Mouse (Mus musculus) cerebellum, adult 11 months (tissue): ENCODE measurements at regions not wholly inside any gene's neighbourhood (a gene's known extent, or its start where the extent isn't known, plus 50 kb on each side); places are given as distances from the start of the nearest gene placed in this dataset.

Experiments used
- DNase-seq: peaks from one replicate; pipeline ENCODE4 v3.0.0; 2022

DNA sequence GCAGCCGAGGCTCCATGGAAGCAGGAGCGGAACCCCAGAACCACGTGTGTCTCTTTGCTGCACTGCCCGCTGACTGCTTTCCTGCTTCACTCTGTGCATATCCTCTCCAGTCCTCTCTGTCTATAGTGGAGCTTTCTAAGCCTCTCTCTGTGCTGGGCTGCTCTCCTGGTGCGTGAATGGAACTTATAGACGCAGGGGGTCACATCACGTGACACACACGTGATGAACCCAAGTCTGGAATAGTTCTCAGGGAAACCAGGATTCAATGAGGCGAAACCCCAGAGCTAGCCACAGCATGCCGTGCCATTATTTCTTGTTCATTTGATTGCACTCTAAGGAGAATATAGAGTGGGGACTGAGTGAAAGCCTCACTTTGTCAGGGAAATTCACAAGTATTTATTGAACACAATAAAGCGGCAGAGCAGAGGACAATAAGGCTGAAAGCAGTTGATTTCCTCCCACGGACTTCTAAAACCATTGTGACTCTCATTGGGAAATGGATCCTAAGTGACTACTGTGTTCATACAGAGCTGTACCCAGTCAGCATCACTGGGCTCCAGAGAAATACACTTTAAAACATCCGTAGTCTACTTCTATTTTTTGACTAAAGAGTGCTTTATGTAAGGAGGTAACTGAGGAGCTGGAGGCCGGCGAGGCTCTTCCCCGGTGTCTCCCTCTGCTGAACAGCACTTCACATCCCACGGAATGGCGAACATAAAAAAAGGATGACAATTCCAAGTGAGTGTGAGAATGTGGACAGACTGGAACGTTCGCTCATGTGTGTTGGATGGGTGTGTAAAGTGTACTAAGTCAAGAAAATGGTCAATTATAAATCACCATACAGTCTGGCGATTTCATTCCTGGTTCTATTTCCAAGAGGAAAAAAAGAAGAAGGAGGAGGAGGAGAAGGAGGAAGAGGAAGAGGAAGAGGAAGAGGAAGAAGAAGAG, 116.5 kb upstream of the Cpsf6 start:
- no peak for DNase-seq

DNA sequence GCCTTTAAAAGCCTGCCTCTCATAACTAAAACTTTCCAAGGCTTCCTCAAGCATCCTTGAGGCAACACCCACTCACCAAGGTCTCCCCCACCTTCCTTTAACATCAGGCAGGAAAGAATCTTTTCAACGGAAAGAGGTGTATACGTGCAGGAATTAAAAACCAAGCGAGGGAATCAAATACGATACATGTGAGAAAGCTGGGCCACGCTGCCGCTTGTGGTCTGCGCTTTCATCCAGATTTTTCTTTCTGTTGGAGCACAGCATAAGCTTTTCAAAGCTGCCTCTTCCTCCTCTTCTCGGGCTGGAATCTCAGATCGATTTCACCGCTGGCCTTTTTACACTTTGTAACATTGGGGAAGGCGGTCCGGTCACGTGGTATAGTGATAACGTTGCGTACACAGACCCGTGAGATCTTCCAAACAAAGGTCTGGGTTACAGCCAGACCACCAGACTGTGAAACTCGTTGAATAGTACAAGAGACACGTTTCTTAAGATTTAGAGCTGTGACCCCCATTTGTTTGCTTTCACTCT, 114.4 kb upstream of the Cpsf6 start:
- no peak for DNase-seq

DNA sequence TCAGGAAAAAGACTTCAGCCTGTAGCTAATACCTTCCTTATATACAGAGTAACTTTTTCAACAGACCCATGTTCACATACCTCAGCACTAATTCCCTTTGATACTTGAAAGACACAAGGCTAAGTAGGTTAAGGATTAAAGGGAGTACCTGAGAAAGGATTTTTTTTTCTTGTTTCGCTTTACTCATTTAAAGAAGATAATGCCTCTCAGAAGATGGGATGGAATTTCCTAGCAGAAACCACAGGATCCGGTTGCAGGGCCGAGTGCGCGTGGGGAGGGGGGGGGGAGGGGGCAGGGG, 114.0 kb upstream of the Cpsf6 start:
- DNase-seq = no peak

DNA sequence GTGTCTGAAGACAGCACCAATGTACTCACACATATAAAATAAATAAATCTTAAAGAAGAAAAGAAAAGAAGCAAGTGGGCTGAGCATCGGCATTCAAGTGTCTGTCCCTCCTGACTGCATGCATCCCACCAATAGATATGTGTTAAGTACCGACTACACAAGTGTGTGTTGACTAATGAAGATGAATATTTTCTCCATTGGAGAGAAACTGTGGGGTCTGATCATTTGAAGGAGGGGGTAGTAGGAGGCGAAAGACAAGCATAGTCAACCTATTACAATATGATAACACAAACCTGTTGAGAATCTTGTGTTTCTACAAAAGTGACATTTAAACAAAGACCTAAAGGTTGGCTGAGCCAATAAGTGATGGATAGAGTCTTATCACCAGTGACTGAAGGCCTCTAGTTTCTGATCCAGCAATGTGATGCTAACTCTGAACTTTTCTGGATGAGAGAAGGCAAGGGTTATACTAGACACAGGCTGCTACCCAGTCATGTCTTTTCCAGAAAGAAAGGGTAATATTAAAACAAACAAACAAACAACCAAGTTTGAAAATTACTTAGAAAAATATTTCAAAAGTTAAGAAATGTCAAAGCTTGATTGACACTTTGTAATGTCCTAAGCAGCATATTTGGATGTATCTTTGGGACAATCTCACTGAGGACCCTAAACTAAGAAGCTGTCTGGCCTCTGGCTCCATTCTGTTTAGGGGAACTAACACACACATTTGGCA, 113.4 kb upstream of the Cpsf6 start:
- DNase-seq = no peak

DNA sequence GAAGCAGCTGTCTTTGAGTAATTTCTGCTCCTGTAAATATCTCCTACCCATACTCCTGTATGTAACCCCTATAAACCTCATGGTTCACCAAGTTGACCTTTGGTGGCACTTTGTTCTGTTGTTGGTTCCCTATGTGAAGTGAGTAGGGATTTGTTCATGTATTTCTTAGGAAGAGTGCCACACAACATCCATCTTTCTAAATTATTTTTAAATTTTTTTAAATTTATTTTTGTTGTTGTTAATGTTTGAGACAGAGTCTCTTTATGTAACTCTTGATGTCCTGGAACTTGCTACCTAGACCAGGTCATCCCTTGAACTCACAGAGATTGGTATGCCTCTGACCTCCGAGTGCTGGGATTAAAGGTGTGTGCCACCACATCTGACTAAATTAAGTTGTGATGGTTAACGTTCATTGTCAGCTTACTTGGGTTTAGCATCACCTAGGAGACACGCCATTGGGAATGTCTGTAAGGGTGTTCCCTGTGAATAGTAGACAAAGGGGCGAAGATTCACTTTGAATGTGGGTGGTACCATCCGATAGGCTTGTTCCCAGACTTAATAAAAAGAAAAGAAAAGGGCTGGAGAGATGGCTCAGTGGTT, 112.7 kb upstream of the Cpsf6 start:
- no peak for DNase-seq

DNA sequence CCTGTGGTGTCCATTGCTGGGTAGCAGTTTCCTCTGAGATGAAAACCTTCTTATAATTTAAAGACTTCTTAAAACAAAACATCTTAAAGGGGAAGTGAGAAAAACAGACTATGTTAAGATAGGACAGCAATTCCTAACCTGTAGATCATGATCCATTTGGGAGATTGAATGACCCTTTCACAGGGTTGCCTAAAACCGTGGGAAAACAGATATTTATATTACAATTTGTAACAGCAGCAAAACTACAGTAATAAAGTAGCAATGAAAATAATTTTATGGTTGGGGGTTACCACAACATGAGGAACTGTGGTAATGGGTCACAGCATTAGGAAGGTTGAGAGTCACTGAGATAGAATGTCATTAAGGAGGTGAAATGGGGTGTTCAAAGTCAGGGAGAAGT, 111.9 kb upstream of the Cpsf6 start:
- no peak for DNase-seq

DNA sequence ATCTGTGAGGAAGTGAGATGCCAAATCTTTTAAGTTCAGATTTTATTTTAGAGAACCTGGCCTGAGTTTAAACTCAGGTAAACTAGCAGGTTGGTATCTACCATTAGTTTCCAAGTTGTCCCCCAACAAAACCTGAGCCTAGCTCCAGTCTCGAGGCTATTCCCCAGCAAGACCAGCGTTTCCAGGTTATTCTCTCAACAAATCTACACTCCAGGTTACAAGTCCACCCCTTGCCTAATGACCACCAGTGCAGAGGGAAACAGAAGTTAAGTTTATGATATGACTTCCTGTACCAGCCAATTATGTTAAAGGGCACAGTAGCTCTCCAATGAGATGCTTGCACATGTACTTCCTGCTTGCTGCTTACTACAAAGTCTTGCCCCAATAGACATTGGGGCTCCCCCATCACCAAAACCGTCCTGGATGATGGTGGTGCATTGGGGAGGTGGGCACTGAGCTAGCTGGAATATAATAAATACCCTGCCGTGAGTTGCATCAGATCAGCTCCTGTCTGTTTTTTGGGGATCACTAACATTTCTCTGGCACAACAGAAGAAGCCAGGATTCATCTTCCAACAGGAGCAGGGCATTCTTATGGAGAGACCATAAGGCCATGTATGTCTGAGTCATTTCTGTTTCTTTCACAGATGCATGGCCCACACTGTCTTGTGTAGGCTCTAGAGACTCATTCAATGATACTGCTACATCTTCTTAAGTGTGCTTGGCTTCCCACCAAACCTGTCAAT, 111.2 kb upstream of the Cpsf6 start:
- no peak for DNase-seq

DNA sequence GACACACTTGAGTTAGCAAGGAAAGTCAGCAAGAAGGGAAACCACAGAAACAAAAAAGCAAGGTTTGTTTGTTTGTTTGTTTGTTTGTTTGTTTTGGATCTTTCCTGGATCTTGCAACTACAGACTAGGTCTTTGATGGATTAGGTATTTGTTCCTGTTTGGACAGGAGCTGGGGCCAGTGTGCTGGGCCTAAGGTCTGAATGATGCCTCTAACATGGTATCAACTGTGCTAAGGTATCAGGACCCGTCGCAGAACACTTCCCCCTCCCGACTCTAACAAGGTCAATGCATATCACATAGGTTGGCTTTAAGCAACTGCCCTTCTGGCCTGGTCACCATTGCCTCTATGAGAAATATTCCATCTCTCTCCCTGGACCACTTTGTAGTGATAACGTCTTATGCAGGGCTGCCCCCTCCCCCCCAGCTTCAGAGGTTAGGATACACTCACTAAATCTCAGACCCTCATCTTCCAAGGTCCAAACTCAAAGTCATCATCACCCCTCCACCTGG, 103.3 kb upstream of the Cpsf6 start:
- DNase-seq = no peak

DNA sequence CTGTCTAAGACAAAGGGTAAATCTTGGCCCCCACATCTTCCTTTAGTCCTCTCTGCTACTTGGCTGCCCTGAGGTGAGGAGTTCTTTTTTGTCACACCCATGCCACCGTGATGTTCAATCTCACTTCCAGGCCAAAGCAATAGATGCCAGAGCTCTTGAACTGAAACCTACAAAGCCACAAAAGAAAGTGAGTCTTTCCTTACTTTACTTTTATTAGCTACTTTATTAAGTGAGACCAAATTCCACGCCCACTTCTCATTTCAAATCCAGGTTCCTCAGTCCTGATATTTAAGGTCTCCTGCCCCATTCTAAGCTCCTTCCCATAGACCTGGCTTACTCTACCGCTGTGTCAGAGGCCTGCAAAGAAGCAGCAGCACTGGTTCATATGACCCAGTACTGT, 102.5 kb upstream of the Cpsf6 start:
- DNase-seq = no peak

DNA sequence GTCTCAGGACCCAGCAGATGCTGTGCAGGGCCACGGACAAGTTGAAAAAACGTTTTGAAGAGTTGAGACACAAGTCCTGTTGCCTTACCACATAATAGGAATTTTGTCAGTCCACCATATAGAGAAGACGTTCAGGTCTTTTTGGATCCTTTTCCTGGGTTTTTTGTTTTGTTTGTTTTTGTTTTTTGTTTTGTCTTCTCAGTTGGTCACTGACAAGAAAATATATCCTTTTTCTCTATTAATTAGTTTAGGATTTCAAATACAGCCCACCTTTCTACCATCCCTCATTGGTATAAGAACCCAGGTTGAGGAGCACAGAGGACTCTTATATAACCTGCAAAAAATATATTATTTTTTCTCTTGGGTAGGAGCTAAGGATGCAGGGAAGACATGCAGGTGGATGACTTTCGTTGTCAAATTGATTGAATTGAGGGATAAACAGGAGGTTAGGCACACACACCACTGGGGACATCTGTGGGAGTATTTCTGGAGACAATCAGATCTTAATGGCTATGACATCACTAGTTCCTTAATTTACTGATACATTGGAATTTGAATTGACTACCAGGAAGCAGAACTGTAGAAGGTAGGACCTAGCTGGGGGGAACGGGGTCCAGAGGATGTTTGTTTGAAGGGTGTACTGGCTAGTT, 101.7 kb upstream of the Cpsf6 start:
- no peak for DNase-seq

DNA sequence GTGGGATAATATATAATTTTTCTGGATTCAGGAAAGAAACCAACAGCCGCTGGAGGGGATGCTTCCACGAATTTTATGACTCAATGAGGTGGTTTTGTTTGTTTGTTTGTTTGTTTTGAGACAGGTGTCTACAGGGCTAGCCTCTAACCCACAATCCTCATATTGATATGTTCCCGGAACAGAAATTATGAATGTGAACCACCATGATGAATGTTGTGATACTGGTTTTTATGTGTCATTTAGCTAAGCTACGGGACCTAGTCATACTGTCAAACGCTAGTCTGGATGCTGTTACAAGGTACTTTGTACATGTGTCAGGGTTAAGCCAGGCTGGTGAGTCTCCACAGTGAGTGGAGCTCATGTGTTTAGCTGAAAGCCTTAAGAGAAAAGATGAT, 100.6 kb upstream of the Cpsf6 start:
- DNase-seq = no peak

DNA sequence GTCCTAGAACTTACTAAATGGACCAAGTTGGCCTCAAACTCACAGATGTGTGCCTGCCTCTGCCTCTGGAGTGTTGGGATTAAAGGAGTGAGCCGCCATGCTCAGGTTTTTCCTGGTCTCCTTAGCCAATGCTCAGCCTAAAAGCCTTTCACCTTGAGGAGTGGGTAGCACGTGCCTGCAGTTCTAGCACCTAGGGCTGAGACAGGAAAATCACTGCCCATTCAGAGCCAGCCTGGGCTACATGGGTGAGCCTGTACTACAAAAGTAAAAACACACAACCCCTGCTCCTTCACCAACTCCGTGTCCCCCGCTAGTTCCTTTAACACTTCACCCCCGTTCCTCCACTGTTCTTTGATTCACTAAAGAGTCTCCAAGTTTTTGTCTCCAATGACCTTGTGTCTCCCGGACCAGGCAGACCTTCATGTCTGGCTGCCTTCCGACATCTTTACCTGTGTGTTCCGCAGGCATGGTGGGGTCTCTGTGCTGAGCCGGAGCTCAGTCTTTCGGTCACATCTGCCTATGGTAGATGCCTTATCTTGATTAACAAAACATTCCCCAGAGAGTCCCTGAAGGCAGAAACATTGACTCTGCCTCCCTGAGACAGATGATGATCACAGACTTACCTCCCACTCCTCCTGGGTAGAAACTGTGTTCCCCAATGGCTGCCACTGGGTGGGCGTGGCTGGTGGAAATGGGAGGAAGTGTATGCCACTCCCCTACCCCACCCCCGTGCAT, 100.1 kb upstream of the Cpsf6 start:
- DNase-seq = no peak

DNA sequence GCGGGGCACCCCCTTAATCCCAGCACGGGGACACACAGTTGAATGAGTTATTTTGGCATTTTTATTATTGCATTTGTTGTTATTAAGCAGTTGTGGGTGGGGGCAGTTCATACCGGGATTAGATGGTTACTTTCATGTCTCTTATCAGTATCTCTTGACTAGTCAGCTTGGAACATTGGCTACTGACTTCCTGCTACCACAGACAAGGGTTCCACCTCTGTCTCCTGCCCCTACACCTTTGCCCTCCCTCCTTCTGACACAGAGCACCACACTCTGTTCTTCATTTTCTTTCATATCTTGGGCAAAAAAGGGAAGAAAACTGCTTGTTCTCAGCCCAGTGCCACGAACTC, 99.1 kb upstream of the Cpsf6 start:
- DNase-seq = no peak

DNA sequence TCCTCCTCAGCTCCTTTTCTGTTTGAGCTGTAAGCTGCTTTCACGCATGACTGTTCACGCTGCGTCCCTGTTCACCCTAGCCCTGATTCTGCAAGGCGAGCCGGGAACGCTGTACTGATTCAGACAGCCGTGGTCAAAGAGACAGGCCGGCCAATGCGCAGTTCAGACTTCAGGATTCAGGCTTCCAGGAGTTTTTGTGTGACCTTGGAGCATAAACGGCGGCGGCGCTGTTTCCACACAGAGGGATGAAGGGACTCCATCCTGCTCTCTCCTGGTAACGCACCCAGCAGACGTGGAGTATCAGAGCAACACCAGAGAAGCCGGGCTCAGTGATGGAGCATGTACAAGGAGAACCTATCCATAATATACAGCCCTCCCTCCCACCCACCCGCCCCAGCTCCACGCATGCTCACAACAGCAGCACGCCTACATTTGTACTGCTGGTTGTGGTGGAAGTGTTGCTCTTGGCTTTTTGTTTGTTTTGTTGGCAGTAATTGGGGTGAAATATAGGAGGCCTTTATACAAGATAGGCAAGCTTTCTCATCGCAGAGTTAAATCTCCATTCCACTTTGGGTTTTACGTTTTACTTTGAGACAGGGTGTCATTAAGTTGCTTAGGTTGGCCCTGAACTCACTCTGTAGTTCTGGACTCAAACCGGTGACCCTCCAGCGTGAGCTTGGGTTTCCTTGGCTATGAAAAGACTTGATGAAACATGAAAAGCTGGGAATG, 98.6 kb upstream of the Cpsf6 start:
- DNase-seq = no peak

DNA sequence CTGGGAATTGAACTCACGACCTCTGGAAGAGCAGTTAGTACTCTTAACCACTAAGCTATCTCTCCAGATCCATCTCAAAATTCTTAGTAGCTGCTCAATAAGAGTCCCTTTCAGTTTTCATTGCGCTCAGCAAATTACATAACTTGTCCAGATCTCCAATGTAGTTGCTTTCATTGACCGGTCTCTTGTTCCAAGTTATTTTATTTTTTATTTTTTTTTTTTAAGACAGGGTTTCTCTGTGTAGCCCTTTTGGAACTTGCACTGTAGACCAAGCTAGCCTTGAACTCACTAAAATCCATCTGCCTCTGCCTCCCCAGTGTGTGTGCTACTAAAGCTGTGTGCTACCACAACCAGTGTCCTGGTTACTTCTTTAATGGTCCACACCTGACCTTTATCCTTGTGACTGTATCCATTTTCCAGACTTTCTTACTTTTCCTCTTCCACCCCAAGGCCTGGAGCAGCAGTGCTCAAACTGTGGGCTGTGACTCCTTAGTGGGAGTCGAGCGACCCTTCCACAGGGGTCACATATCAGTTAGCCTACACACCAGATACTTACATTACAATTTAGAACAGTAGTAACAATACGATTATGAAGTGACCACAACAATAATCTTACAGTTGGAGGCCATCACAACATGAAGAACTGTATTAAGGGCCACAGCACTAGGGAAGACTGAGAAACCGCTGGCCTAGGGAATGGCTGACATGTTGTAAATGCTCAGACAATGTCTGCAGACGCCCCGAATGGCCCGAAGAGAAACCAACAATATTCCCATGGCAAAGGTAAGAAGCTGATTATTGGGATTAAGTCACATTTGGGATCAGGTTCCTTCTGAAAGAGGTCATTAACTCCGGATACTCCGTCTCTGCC, 97.8 kb upstream of the Cpsf6 start:
- DNase-seq = no peak

DNA sequence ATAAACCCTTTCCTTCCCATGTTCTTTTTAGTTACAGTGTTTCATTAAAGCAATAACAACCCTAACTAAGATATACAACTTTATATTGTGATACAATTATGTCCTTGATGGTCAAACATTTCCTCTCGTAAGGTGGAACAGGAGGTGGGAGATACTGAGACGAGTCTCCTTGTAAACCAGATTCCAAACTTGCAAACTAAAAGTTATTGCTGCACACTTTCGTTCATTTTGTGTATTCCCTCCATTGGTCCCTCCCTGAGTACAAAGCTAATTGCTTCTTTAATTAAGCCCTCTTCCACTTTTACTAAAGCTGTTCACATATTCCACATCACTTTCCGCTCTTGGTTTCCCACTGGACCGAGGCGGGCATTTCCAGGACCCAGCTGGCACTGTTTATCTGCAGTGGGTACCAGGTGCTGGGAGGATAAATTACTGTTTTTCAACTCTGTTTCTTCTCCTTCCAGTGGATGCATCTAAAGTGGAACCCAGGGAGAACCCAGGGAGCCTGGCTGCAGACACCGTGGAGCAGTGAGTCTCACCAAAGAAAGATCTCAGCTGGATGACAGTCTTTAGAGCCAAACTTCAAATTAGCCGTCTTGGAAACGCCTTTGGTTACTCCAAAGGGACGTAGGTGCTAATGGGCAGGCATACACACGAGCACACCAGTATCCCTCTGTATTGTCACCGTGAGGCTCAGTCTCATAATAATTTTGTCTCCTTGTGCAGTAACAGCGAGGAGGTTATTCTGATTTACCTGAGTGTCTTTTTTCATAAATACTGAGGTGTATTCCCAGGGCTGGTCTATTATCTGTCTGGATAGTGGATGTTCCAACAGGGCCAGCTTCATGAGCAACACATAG, 95.5 kb upstream of the Cpsf6 start:
- no peak for DNase-seq

DNA sequence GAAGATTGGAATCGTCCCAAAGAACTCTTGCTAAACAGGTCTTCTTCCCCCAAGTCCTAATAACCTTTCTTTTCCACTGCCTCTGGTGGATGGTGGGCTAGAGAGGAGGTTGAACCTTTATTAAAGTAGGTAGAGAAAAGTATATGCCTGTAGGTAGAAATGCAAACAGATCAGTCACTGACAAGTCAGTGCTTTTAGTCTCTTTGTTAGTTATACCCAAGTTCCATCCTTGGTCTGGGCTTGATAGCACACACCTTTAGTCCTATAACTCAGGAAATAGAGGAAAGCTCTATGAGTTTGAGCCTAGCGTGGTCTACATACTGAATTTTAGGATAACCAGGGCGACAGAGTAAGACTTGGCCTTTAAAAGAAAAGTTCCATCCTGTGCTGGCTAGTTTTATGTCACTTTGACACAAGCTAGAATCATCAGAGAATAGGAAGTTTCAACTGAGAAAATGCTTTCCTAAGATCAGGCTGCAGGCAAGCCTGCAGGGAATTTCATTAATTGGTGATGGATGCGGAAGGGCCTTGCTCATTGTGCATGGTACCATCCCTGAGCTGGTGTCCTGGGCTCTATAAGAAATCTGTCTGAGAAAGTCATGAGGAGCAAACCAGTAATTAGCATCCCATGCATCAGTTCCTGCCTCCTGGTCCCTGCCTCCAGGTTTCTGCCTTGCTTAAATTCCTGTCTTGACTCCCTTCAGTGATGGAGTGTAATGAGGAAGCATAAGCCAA, 94.7 kb upstream of the Cpsf6 start:
- no peak for DNase-seq

DNA sequence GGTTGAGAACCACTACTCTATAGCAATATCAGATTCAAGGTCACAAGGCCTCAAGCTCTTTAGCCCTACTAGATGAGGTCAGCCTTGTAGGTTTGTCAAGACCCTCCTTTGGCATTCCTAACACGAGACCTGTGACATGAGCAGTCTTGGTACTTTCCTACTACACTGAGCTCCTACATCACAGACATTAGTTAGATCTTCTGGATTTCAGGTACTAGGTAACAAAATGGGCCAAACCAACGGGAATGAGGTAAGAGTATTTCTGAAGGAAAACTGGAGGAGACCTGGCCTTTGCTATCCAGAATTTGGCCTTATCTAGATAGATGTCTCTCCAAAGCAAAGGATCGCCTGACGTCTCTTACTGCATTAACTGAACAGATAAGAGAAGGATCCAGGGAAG, 93.7 kb upstream of the Cpsf6 start:
- DNase-seq = no peak
